Mouse (Mus musculus): ENCODE measurements around the gene Gm20683.

- no peak for TF ChIP-seq CTCF (IDR thresholded peaks at IDR 0.05; ENCODE audit: low read depth)
- TF ChIP-seq EP300 (IDR thresholded peaks at IDR 0.05; ENCODE audit: low read depth): no peak
These were observed 8.9 kb downstream of the Gm20683 start for GRCm38 (mm10) chr17:25832436-25833290.
